Mouse (Mus musculus) C2C12 (cell line): ENCODE measurements at regions not wholly inside any gene's neighbourhood (a gene's known extent, or its start where the extent isn't known, plus 50 kb on each side); places are given as distances from the start of the nearest gene placed in this dataset.

Experiments
- H3K27me3 ChIP-seq: one replicate; pipeline ENCODE4 v1.6.1; 2011; ENCODE audit not compliant: control insufficient read depth, insufficient read depth, insufficient read length
- H3K36me3 ChIP-seq: one replicate; pipeline ENCODE4 v1.6.1; 2011; ENCODE audit not compliant: control insufficient read depth, insufficient read depth
- H3K4me3 ChIP-seq: one replicate; pipeline ENCODE4 v1.5.1; 2011; ENCODE audit warnings: mild to moderate bottlenecking, control low read depth; ENCODE audit not compliant: poor library complexity, insufficient read depth, severe bottlenecking
- H3K79me2 ChIP-seq: one replicate; pipeline ENCODE4 v1.6.1; 2011; ENCODE audit not compliant: control insufficient read depth, insufficient read depth
- H3K79me3 ChIP-seq: one replicate; pipeline ENCODE4 v1.6.1; 2011; ENCODE audit warnings: low read depth, control low read depth
- H3ac ChIP-seq: one replicate; pipeline ENCODE3; 2011; ENCODE audit warnings: low read depth; ENCODE audit not compliant: control insufficient read depth, insufficient read length
- CEBPB ChIP-seq: IDR thresholded peaks from one replicate; pipeline ENCODE4 v1.6.1; 2011; ENCODE audit warnings: low read depth, mild to moderate bottlenecking, control low read depth, moderate library complexity
- CTCF ChIP-seq: IDR thresholded peaks from one replicate; pipeline ENCODE4 v1.5.1; 2011; ENCODE audit not compliant: control insufficient read depth, insufficient read depth, insufficient read length
- FOSL1 ChIP-seq: IDR thresholded peaks from one replicate; pipeline ENCODE4 v1.8.0; 2011; ENCODE audit warnings: mild to moderate bottlenecking, low read length; ENCODE audit not compliant: poor library complexity, insufficient read depth, severe bottlenecking
- MAX ChIP-seq: IDR thresholded peaks from one replicate; pipeline ENCODE4 v1.6.1; 2011; ENCODE audit warnings: mild to moderate bottlenecking, control low read depth
- MYOD1 ChIP-seq: IDR thresholded peaks from one replicate; pipeline ENCODE4 v1.6.1; 2011; ENCODE audit warnings: low read depth; ENCODE audit not compliant: control insufficient read depth, insufficient read length
- MYOG ChIP-seq: IDR thresholded peaks from one replicate; pipeline ENCODE4 v1.6.1; 2011; ENCODE audit not compliant: control insufficient read depth, insufficient read length; ENCODE audit errors: extremely low read depth
- USF1 ChIP-seq: IDR thresholded peaks from one replicate; pipeline ENCODE4 v1.6.1; 2011; ENCODE audit warnings: low read depth, mild to moderate bottlenecking, control low read depth, moderate library complexity

DNA sequence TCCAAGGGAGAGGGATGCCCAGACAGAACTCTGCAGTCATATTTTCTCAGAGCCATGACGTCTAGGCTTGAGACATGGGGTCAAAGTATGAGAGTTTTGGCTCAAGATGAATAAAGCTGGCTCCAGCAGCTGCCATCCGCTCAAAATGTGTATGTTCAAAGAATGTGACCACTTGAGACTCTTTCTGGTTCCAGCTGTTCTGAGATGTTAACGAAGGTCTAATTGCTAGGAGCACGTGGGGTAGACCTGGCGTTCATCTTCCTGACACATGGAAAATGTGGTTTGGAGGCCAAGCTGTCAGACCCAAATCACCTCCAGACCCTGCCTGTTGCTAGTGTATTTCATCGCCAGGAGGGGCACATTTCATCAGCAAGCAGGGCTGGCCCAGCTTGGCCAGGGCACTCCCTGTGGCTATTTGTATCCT, 58.9 kb upstream of the Ankrd1 start:
- no peaks in the 10 kb centered on the region for H3K36me3 ChIP-seq
- H3K4me3 ChIP-seq, result no peak overlapping the region
- no peak overlapping the region for H3ac ChIP-seq
- H3K79me3 ChIP-seq, result no peaks in the 10 kb centered on the region
- TF ChIP-seq MYOD1 (peak; percentile 69), USF1 (no peak), CEBPB (no peak), CTCF (no peak), MYOG (no peak)
- H3K27me3 ChIP-seq, result no peaks in the 10 kb centered on the region
- no peaks in the 10 kb centered on the region for H3K79me2 ChIP-seq

- H3ac ChIP-seq, result no peak overlapping the region
- H3K36me3 ChIP-seq, result no peaks in the 10 kb centered on the region
- no peak overlapping the region for H3K4me3 ChIP-seq
- no peaks in the 10 kb centered on the region for H3K79me2 ChIP-seq
- H3K27me3 ChIP-seq, result no peaks in the 10 kb centered on the region
- TF ChIP-seq MYOG (no peak), MYOD1 (no peak), USF1 (no peak), CTCF (no peak), MAX (no peak), CEBPB (no peak), FOSL1 (no peak)
- no peaks in the 10 kb centered on the region for H3K79me3 ChIP-seq
These were observed 60.4 kb upstream of the Ankrd1 start for GRCm38 (mm10) chr19:36180329-36180728.

DNA sequence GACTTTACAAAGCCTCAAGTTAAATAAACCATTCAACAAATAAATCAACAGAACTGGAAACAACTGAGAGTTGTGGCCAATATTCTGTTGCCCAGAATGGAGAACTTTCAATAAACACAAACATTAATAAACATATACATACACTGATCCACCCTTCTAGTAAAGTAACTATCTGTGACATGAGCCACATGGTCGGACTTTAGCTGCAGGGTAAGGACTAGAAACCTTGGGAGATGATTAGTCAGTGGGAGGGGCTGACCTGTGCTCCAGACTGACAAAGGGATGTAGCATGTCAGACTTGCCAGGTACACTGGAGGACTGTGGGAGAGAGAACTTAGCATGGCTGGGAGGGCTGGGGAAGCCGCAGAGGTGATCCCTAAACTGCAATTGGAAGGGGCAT, 61.6 kb upstream of the Ankrd1 start:
- Histone ChIP-seq H3K79me2 (no peaks in the 10 kb centered on the region), H3K27me3 (no peaks in the 10 kb centered on the region), H3K79me3 (no peaks in the 10 kb centered on the region), H3K4me3 (no peak overlapping the region), H3K36me3 (no peaks in the 10 kb centered on the region), H3ac (no peak overlapping the region)
- no peak for TF ChIP-seq MAX
- no peak for TF ChIP-seq FOSL1
- no peak for TF ChIP-seq MYOD1
- TF ChIP-seq CEBPB, result no peak
- TF ChIP-seq MYOG, result no peak
- TF ChIP-seq CTCF, result no peak
- no peak for TF ChIP-seq USF1

DNA sequence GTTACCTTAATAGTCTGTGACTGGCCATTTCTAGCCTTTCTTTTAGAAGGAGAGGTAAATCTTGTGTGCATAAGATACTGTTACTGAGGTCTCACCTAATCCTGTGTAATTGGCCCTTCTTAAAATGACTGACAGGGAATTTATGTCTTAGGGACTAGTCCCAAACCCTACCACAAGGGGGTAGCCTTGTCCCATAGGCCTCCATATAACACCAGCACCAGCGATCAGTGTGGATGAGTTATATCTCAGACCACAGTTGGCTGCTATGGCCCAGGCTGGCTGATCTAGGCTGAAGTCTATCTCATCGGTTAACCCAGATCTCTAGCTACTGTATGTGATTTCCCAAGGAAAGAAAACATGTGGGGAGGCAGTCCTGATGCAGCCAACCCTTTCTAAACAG, 63.2 kb upstream of the Ankrd1 start:
- Histone ChIP-seq H3K36me3 (no peaks in the 10 kb centered on the region), H3K27me3 (no peaks in the 10 kb centered on the region), H3K4me3 (no peak overlapping the region), H3K79me2 (no peaks in the 10 kb centered on the region), H3ac (no peak overlapping the region), H3K79me3 (no peaks in the 10 kb centered on the region)
- TF ChIP-seq FOSL1 (no peak), CEBPB (no peak), CTCF (peak; percentile 40)

GRCm38 (mm10) chr19:36189662-36190061, 69.8 kb upstream of the Ankrd1 start:
- no peak for TF ChIP-seq MAX
- TF ChIP-seq MYOD1, result no peak
- TF ChIP-seq CTCF, result no peak
- no peak for TF ChIP-seq MYOG
- TF ChIP-seq CEBPB, result no peak
- TF ChIP-seq FOSL1, result no peak
- TF ChIP-seq USF1, result no peak
- Histone ChIP-seq H3K27me3 (no peaks in the 10 kb centered on the region), H3K79me2 (no peaks in the 10 kb centered on the region), H3K36me3 (no peaks in the 10 kb centered on the region), H3ac (no peak overlapping the region), H3K79me3 (no peaks in the 10 kb centered on the region), H3K4me3 (no peak overlapping the region)

GRCm38 (mm10) chr19:36191641-36192040, 71.7 kb upstream of the Ankrd1 start:
- TF ChIP-seq MYOG (no peak), CEBPB (no peak), FOSL1 (no peak), USF1 (no peak), MYOD1 (no peak), MAX (no peak)
- Histone ChIP-seq H3ac (no peak overlapping the region), H3K4me3 (no peak overlapping the region), H3K79me2 (no peaks in the 10 kb centered on the region), H3K79me3 (no peaks in the 10 kb centered on the region), H3K36me3 (no peaks in the 10 kb centered on the region), H3K27me3 (no peaks in the 10 kb centered on the region)
